Mouse (Mus musculus): ENCODE results near the gene Efr3b.

Efr3b gene

DNA sequence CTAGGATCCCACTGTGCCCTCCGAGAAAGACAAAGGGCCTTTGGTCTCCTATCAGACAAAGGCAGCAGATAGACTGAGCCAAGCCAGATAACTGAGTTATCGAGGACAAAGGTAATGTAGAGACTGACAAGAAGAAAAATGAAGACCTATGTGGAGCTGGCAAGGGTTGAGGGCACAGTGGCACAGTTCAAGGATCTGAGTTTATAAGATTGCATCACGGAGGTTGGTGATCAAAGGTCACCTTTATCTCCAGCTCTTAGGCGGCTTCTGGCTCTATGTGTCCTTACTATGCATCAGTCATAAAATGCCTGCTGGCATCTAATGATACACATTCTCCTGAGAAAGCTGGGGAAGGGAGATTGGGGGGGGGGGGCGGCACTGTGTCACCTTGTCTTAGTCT lies 2.6 kb downstream of the Efr3b start:
- DNase-seq: no peak

DNA sequence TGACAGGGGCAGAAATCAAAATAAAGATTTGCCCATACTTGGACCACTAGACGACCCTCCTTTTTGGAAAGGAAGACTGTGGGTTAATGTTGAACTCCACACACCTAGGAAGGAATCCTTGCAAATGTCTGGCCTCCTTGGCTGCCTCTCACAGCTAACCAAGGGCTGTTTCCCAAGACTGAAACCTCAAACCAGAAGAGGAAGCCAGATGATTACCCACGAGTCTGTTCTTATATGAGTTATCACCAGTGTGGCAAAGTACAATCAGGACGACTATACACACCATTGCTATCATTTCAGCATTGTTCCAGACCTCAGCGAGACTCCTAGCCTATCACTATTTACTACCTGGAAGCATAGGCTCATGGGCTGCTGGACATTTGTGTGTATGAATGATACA lies 9.7 kb downstream of the Efr3b start:
- no peak for DNase-seq

DNA sequence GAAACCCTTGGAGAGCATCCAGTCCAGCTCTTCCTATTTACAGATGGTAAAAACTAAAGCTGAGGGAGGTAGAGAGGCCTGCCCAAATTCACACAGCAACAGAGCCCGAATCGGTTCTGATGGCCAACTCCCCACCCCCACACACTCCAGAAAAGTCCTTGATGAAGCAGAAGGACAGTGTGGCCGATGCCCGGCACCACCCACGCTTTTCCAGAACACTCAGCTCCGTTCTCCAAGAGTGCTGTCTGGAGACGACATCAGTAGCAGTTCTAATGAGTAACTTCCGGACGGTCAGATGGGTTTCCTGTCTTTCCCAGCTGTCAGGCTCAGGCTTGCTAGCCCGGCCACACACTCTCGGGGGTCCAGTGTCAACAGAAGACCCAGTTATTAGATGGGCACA lies 10.2 kb downstream of the Efr3b start:
- DNase-seq: peak; percentile 50

DNA sequence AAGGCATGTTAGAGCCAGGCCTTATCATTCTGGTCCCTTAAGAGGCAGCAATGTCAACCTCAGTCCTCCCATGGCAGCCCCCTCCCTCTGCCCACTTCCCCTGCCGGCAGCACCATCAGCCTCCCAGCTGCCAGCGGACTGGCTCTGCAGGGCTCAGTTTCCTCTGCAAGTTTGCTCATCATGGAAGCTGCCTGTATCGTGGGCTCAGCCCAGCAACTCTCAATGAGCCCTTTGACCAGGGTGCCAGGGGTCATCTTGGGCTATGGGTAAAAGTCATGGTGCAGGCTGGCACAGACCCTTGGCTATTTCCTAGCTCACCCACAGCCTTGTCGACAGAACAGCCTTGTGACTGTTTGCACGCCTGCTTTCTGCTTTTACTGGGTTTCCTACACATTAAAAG lies 14.4 kb downstream of the Efr3b start:
- no peak for DNase-seq

DNA sequence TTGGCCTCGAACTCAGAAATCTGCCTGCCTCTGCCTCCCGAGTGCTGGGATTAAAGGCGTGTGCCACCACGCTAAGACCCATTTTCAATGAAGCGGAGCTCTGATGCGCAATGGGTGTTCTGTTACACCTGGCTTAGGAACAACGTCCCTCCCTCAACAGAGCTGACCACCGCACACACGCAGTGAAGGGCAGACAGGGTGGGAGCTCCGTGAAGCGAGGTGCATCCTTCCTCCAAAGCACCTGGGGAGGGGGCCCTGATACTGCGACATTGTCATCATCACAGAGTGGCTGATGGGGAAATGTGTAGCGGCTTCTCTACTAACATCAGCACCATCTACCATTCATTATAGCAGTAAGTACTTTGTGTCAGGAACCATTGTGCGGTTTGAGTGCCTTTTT lies 15.2 kb downstream of the Efr3b start:
- DNase-seq: no peak

DNA sequence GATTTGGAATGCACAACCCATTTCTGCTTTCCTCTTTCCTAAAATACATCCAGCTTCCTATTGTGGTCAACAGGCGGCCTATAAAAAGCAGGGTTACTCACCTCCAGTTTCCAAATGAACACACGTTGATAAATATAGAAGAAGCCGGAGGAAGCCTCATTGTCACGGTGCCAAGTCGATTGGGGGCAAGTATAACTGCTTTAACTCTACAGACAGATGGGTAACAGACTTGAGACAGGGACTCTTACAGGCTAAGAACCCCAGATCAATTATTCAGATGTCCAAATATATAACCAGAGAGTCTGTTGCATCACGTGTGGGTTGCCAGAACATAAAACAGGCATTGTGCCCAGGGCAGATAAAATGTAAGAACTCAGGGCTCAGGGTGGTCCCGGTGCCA lies 15.9 kb downstream of the Efr3b start:
- DNase-seq: peak; percentile 24

DNA sequence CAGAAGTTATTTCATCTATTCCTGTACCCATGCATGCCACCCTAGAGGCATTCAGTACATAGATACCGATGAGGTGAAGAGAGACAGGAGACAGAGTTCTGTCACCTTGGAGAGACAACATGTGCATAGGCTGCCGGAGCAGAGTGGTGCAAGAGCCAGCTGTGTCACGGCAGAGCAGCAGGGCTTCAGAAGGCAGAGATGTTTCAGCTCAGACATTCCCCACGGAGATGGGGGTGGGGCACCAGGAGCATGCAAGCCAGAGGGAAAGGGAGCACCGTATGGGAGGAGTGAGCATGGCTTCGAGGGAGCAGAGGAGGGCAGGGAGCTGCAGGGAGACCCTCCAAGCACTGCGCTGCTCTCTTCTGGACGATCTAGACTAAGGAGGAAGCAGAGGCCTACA lies 18.2 kb downstream of the Efr3b start:
- DNase-seq: peak; percentile 23

DNA sequence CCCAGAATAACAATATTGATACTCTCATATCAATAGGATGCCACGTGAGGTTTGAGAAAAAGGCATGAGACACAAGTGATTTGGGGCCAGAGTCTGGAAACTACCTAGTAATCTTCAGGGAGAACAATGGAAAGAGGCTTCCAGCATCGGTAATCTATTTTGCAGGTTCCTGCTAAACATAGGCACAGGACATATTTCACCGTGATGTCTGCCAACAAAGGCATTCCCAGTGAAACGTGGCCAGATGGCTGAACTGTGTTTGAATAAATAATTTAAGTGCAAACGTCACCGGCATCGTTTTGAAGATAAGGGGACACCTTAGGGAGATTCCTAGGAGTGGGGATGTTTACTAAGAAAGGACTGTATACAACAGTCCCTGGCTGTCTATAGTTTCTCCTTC lies 22.4 kb downstream of the Efr3b start:
- DNase-seq: no peak

DNA sequence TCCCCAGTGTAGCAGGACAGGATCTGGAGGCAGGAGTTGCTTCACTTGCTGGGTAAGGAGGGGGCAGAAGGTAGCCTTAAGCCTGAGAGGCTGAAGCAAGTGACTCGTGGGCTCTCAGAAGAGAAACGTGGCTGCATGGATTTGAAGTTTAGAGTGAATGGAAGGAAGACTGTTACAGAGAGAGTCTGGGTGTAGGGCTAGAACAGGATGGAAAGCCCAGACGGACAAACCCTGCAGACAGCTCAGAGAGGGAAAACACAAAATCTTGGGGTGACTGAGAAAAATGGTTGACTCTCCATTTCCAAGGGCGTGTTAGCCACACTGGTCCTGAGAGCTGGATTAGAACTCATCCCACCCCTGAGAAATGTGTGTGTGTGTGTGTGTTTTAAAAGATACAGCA lies 23.0 kb downstream of the Efr3b start:
- no peak for DNase-seq

DNA sequence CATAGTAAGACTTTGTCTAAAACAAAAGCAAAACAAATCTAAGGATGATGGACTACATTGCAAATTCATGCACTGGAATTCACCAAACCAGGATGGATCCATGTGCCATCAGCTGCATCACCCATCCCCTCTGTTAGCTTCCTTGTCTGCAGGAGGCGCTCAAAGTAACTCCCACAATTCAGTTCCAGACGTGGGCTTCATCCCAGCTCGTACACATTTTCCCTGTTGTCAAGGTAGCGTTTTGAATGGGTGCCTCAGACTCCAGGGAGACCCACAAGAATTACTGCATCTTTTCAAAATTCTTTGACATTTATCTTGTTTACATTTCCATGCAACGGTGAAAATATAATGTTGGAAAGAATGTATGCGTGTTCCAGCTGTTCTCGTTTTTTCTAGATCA lies 23.5 kb downstream of the Efr3b start:
- DNase-seq: no peak

DNA sequence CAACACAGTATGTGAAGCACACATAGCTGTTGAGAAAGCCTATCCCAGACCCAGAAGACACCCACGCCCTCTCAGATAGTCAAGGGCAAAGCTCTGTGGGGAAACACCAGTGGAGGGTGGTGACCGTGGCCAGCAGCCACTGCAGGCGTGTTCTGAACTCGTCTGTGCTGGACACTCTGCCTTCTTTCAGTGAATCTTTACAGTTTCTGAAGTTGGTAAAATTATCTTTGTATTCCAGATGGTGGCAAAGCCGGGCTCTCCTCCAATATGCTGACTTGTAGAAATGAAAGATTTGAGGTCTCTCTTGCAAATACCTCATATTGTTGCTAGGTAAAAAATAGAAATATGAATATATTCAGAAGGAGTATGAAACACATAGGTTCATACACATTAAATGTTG lies 27.0 kb downstream of the Efr3b start:
- no peak for DNase-seq

DNA sequence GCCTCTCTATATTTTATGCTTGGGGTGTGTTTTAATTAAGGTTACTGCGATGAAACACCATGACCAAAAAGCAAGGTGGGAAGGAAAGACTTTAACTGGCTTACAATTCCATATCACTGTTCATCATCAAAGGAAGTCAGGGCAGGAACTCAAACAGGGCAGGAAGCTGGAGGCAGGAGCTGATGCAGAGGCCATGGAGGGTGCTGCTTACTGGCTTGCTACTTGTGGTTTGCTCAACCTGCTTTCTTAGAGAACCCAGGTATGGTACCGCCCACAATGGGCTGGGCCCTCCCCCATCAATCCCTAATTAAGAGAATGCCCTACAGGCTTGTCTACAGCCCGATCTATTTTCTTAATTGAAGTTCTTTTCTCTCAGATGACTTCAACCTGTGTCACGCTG lies 27.4 kb downstream of the Efr3b start:
- DNase-seq: no peak

DNA sequence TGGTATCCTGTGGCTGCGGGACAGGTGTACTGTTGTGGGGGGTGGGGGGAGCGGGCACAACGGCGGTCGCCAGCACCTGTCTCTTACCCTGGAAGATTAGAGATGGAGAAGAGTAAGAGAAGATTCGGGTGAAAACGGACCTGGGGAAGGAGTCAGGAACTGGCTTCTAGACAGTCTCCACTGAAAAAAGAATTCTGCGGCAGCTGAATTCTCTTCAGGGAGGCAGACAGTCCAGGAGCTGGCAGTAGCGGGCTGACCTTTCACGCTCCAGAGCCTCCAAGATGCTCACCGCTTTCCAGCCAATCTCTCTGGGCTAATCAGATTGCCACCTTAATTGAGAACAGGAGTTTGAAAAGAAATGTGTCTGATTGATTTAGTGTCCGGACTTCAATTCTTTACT lies 30.0 kb downstream of the Efr3b start:
- DNase-seq: no peak

DNA sequence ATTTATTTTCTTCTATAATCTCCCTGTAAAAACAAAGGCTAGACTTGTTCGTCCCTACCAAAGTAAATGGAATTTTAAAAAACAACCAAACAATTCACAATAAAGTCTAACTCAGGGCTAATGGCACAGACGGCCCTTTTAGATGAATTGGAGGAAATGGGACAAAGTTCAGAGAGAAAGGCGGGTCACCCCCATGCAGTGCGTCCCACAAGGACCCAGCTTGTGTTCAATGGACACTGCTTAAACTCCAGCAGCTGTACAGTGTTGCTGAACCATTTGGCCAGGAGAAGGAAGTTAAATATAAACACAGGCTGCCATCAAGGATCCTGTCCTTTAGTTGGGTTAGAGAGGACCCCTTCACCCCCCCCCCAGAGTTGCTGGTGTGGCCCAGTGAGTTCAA lies 30.9 kb downstream of the Efr3b start:
- DNase-seq: no peak

DNA sequence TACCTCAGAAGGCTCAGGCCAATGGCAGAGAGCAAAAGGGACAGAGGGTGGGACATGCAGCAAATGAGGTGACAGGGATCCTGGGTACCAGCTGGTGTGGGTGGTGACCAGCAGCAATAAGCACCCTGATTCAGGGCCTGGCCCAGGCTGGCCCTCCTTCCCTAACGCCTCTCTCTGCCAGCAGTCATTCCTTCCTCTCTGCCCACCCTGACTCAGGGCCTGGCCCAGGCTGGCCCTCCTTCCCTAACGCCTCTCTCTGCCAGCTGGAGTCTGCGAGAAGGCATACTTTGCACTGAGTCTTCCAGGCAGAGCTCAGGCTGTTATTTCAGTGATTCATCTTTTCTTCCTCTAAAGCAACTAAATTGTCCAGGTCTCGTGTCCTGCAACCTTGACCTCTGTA lies 31.5 kb downstream of the Efr3b start:
- peak; percentile 72 for DNase-seq

DNA sequence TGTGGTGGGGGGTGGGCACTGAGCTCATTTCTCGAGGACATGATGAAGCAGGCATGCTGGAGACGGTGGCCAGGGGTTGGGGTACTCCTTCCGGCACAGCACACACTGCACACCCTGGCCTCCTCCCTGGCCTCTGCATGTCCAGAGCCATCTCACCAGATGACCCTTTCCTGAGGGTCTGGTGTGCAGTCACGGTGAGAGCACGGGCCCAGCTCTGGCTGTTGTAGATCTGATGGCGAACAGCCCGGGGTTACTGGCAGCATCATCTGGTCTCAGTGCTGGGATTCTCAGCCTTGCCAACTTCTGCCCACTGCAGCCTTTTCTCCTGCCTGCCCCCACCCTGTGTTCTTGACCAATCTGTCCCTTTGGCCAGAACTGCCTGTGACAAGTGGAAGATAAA lies 32.6 kb downstream of the Efr3b start:
- peak; percentile 27 for DNase-seq

DNA sequence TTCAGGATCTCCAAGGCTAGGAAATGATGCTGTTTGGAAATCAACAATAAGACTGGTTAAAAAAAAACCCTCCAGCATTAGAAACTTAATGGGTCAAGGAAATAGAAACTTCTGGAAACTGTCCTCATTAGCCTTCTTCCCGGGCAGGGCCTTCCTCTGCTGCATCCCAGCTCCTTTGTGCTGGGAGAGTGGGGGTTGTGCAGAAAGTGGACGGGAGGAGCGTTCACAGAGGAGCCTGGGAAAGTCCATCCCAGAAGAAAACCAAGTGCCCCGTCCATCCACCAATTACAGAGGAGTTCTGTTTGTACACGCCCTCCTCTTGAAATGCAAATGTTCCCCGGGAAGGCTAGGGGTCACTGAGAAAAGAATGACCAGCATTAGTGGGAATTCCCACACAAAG lies 34.1 kb downstream of the Efr3b start:
- DNase-seq: peak; percentile 43

DNA sequence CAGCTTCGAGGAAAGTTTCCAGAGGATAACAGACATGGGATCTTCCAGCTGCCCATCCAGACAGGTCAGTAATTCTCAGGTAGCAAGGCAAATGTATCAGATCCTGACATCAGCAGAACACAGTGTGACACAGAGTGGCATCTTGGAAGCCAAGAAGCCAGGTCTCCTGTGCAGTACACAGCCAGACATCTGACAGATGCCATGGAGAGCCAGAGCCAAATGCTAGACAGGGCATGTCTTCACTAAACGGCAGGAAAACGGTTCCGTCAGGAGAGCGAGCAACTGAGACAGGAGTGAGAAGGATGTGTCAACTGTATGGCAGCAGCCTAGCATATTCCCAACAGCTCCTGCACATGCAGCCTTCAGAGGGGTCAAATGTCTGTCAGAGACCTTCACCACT lies 38.3 kb downstream of the Efr3b start:
- no peak for DNase-seq

DNA sequence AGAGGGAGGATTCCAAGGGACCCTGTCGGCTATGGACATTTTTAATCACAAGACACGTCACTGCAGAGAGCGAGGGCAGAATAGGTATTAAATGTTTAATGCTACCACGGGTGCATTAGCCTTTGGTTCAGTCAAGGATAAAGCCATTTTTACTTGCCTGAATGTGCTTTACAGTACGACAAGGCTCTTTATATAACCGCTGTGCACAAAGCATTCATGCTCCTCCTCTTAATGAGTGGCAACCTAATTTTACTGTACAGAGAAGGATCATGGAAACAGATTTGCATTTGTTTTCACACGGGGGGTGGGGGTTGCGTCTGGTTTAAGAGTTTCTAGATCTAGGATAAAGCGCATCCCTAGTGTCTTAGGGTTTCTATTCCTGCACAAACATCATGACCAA lies 42.0 kb downstream of the Efr3b start:
- no peak for DNase-seq

DNA sequence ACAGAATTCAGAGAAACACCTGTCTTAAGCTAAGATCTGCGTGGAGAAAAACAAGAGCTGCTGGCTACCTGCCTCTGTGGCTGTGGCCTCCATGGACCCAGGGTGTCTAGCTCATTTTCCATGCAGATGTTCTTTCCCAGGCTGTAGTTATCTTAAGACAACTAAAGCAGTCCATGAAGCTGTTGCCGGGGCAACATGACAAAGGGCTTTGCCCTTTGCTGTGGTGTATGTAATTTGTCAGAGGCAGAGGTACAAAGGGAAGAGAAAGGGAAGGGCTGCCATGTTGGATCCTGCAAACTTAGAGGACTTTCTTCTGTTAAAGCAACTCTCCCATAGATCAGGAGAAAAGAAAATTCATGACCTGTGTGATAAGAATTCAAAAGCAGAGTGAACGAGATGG lies 47.7 kb downstream of the Efr3b start:
- DNase-seq: no peak

DNA sequence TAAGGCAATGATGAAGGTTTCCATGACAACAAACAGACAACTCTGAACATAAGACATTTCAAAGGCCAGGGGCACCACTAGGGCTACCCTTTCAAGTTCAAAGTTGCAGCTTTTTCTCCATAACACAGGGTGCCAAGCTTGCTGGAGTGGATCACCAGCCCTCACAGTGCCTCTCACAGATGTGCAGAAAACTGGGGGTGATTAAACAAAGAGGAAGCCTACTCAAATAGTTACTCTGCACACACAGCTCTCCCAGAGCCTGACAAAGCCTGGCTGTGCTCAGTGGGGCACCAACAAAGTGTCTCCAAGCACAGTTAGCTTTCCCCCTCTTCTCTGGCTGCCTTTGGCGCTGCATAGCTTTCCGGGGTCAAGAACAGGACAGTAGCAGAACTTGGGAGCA lies 48.8 kb downstream of the Efr3b start:
- DNase-seq: no peak

DNA sequence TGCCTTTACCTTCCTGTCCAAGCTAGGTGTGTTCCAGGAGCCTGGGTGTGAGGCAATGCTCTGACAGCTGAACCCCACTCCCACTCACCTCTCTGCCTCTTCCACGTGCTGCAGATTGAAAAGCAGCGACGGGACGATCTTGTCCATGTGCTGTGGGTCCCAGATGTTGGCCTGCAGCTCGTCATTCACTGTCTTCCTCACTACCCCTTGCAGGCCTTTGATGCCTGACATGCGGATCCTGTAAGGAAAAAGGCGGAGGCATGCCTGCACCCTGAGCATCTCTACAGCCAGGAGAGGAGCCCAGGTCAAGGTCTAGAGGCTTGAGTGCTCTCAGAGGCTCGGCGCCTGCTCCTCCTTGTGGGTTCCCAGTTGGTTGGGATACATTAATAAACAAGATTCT lies 54.3 kb downstream of the Efr3b start:
- no peak for DNase-seq

DNA sequence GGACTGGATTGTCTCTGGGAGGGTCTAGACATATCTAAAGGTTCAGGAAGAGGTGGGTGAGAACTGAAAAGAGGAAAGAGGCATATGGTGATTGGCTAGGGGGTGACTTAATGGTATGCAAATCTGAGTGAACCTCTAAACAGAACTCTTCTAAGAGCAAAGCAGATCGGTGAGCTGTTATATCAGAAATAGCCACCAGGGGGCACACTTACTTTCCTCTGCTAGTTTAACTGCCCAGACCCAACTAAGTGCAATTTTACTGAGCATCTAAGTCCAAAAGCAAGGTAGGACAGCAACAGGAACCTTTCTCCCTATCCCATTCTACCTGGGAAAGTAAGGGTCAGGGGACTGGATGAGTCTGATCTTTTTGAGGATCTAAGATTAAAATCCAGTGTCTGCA lies 55.0 kb downstream of the Efr3b start:
- DNase-seq: peak; percentile 90

DNA sequence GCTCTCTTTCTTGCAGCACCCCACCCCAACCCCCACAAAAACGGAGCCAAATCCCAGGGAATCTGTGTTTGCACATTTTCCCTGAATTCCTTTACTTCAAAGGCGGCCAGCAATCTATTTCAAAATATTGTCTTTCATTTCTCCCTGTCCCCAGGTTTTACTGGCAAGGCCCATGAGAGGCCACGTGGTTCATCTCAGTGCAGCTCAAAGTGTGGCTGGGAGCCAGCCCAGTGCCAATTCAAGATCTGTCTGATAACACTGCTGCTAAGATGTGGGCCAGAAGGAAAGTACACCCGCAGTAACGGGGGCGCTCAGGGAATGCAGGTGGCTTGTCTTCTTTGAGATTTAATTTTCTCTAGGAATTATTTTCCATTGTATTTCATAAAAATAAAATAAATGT lies 56.5 kb downstream of the Efr3b start:
- DNase-seq: peak; percentile 85

DNA sequence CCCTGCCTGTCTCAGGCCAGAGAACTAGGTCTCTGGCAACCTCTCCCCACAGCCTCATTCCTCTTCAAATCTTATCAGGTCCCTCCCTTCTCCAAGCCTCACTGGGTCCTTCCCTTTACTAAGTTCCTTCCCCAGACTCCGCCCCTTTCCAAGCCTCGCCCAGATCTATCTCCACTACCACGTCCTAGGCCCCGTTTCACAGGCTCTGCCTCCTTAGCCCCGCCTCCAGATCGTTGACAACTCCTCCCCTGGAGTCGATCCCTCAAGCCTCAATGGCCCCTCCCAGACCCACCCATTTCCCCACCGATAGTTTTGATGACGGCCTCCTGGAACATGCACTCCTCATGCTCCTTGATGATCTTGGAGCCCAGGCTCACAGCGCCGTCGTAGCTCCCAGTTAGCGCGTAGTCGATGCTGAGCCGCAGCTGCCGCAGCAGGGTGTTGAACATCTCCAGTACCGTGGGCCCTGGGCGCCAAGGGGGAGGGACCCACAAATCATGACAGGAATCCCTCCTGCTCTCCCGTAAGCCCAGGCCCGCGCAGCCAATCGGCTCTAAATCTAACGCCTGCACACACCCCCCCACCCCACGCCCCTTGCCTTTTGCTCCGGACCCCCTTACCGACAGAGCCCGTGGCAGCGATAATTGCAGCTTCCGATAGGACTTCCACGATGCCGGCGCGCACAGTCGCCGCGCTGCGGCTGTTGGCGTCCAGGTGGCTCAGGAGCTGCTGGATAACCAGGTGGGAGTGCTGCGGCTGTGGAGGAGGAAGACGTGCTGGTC lies 57.2 kb downstream of the Efr3b start:
- DNase-seq: peak; percentile 95

DNA sequence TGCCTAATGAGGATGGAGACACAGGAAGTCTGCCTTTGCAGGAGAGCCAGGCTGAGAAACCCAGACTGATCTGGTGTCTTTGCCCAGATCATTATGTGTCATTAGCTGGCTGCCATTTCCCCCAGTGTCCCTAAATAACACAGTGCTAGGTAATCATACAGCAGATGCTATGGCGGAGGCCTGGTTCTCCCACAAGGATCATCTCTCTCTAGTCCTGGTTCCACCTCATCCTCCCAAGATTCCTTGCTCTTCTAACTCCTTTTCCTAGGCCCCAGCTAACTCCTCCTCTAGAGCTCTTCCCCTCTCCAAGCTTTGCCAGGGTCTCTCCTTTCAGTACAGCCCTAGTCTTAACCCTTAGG lies 57.7 kb downstream of the Efr3b start:
- peak; percentile 7 for DNase-seq

All from lung, postnatal 36 days (tissue).